Mouse (Mus musculus) lung, embryonic 16.5 days (tissue): Measurements from ENCODE around the gene Larp4b. TPM values are rescaled to one million over a fixed set of nuclear protein-coding genes. Genes with fewer than 3 reads are reported as not detected.

ENCODE experiments used
- ATAC-seq: fragments of 200-750 bp; cut with Nextera tagmentation; 2 replicates; pipeline ENCODE4 v1.8.0; 2017; ENCODE audit warnings: low read depth, mild to moderate bottlenecking, moderate library complexity
- H3K27ac ChIP-seq: fragments of 300-500 bp; sonication (generic); 2 replicates; pipeline ENCODE4 v1.5.1; 2014; ENCODE audit warnings: mild to moderate bottlenecking, control low read depth, low read length
- H3K27me3 ChIP-seq: fragments of 300-500 bp; sonication (generic); 2 replicates; pipeline ENCODE4 v1.6.1; 2014; ENCODE audit warnings: low read depth, low read length, mixed read lengths; ENCODE audit not compliant: control insufficient read depth, insufficient read depth
- H3K36me3 ChIP-seq: fragments of 300-500 bp; sonication (generic); 2 replicates; pipeline ENCODE4 v1.6.1; 2014; ENCODE audit warnings: low read length; ENCODE audit not compliant: control insufficient read depth, insufficient read depth
- H3K4me1 ChIP-seq: fragments of 300-500 bp; sonication (generic); replicated peaks from 2 replicates; pipeline ENCODE4 v1.6.1; 2014; ENCODE audit warnings: low read length, mixed read lengths; ENCODE audit not compliant: control insufficient read depth, insufficient read depth
- H3K4me2 ChIP-seq: fragments of 300-500 bp; sonication (generic); 2 replicates; pipeline ENCODE4 v1.6.1; 2014; ENCODE audit warnings: low read depth, low read length, control low read depth
- H3K4me3 ChIP-seq: fragments of 300-500 bp; sonication (generic); 2 replicates; pipeline ENCODE4 v1.5.1; 2014; ENCODE audit warnings: mild to moderate bottlenecking, low read length, control low read depth
- H3K9ac ChIP-seq: fragments of 300-500 bp; sonication (generic); 2 replicates; pipeline ENCODE4 v1.6.1; 2014; ENCODE audit warnings: low read length, control low read depth
- H3K9me3 ChIP-seq: fragments of 300-500 bp; sonication (generic); 2 replicates; pipeline ENCODE4 v1.6.1; 2016; ENCODE audit warnings: low read length; ENCODE audit not compliant: control insufficient read depth
- WGBS: fragments of 180-500 bp; shearing (Covaris S2); extraction: QIAGEN DNeasy Blood & Tissue Kit; methylation state at CpG from one replicate; pipeline ENCODE4 v1.1.7; 2014; 5-methylcytosine and 5-hydroxymethylcytosine counted together
- polyA plus RNA-seq: library from polyadenylated mRNA; unstranded; fragments of >200 nt; fragmentation: Nextera tagmentation; extraction: Ambion mirVana; gene quantifications from 2 replicates; pipeline ENCODE4 v1.2.1, GENCODE M21; 2015

Gene Larp4b
- polyA plus RNA-seq, 1 experiment from 2014 or later, result 31.6 TPM

DNA sequence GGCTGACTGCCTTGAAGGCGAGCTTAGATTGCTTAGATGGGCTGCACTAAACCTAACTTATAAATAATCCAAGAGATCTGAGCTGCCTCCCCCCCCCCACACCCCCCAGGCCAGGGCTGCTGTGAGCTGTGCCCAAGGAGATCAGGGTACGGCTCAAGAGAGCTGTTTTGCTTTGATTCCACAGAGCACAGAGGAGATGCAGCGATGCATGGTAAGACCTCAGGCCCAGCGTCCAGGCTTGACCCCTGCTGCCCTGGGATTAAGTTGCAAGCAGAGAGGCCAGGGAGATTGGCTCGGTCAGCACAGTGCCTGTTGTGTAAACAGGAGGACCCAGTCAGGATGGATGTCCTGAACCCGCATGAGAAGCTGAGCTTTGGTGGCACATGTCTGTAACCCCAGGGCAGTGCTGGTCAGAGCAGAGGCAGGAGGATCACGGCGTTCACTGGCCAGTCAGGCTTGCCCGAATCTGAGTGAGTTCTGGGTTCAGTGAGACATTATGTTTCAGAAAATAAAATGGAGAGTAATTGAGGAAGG is 99.2 kb downstream of the Larp4b start:
- Histone ChIP-seq H3K9ac (no peak overlapping the region), H3K4me2 (no peak overlapping the region), H3K9me3 (no peaks in the 10 kb centered on the region), H3K4me3 (no peak overlapping the region), H3K36me3 (no peaks in the 10 kb centered on the region), H3K4me1 (no peaks in the 10 kb centered on the region), H3K27ac (no peak overlapping the region), H3K27me3 (no peaks in the 10 kb centered on the region)
- no peak for ATAC-seq
- WGBS, result 46% methylated on average over 9 of the region's 9 CpGs

DNA sequence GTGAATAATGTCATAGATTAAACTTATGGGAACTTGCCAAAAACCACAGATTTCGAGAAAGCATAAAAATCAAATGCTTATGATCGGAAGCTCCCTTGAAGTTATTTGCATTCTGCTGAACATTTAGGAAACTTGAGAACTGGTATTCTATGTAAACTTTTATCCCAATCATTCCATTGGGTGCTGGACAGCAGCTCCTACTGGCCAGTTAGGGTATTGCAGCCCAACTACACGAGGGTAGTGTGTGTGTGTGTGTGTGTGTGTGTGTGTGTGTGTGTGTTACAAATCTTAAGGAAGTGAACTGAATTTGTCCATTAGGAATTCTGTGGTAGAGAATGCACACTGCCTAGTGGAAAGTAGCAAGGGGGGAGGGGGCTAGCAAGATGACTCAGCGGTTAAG is 101.0 kb downstream of the Larp4b start:
- no peak overlapping the region for H3K4me3 ChIP-seq
- no peak for ATAC-seq
- H3K9me3 ChIP-seq, result no peaks in the 10 kb centered on the region
- no peak overlapping the region for H3K27ac ChIP-seq
- H3K36me3 ChIP-seq, result no peaks in the 10 kb centered on the region
- H3K4me1 ChIP-seq, result peaks cover 6% of the 10 kb centered on the region; the same call in 1 of the 2 replicates
- no peaks in the 10 kb centered on the region for H3K27me3 ChIP-seq
- H3K9ac ChIP-seq, result no peak overlapping the region
- no peak overlapping the region for H3K4me2 ChIP-seq
- WGBS, result 78% methylated on average over 4 of the region's 4 CpGs

DNA sequence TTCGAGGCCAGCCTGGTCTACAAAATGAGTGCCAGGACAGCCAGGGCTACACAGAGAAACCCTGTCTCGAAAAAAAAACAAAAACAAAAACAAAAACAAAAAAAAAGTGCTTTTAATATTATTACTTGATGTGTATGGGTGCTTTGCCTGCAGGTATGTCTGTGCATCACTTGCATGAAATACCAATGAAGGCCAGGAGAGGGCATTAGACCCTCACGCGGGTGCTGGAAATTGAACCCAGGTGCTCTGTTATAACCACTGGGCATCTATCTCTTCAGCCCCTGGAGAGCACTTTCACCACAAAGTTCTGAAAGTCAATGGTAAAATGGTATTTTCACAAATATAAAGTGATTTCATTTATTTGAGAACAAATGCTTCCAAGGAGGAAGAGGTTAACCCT is 101.9 kb downstream of the Larp4b start:
- H3K4me2 ChIP-seq, result no peak overlapping the region
- ATAC-seq, result no peak

DNA sequence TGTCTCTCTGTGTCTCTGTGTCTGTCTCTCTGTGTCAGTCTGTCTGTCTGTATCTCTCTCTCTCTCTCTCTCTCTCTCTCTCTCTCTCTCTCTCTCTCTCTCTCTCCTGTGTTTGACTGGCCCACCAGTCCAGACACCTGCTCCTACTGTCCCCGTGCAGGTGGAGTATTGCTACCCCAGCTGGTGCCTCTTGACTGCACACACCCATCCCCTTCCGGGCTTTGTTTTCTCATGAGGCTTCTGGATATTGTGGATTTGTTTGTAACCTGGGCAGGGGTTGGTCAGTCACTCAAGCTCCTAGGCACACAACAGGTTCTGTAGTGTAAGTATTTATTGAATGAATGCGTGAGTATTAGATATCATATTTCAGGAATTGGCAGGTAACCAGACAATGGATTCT is 104.4 kb downstream of the Larp4b start:
- Histone ChIP-seq H3K27ac (no peak overlapping the region), H3K4me1 (peaks cover 6% of the 10 kb centered on the region; the same call in 1 of the 2 replicates), H3K27me3 (no peaks in the 10 kb centered on the region), H3K9me3 (no peaks in the 10 kb centered on the region), H3K9ac (no peak overlapping the region), H3K36me3 (no peaks in the 10 kb centered on the region), H3K4me2 (no peak overlapping the region), H3K4me3 (no peak overlapping the region)
- no peak for ATAC-seq
- WGBS, result 56% methylated on average over 3 of the region's 3 CpGs

More for the DNA sequence above, 101.9 kb downstream of the Larp4b start:
- H3K27me3 ChIP-seq, result no peaks in the 10 kb centered on the region
- no peak overlapping the region for H3K27ac ChIP-seq
- H3K4me1 ChIP-seq, result peaks cover 6% of the 10 kb centered on the region; the same call in 1 of the 2 replicates
- no peaks in the 10 kb centered on the region for H3K9me3 ChIP-seq
- H3K4me3 ChIP-seq, result no peak overlapping the region
- no peak overlapping the region for H3K9ac ChIP-seq
- H3K36me3 ChIP-seq, result no peaks in the 10 kb centered on the region
- WGBS, result 61% methylated on average over 4 of the region's 4 CpGs

DNA sequence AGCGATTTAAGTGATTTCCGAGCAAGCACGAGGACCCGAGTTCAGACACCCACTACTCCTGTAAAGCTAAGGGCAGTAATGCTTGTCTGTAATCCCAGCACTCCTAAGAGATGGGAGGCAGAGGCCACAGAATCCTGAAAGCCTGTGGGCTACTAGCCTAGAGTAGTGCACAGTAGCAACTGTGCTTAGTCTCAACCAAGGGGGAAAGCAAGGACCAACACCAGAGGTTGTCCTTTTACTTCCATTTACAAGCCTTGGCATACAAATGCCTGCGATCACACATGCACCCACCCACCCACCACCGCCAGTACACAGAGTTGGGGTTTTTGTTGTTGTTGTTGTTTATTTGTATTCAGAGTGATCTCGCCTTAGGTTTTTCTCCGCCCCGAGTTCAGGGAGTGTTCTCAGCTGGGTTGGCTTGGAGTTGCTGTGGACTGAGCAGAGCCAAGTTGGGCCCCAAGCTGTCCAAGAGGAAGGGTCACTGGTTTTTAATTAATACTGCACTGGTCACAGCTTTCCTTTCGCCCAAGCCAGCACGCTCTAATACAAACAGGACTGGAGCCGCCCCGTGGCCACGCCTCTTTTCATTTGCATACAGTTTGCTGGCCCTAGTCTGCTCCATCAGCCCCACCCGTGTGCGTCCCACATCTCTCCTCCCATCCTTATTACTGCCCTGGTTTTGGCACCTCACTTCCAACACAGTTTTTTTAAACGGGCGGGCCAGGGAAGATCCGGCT is 105.2 kb downstream of the Larp4b start:
- Histone ChIP-seq H3K27me3 (no peaks in the 10 kb centered on the region), H3K36me3 (no peaks in the 10 kb centered on the region), H3K4me2 (peak overlapping the region; percentile 48), H3K4me3 (peak overlapping the region; percentile 26), H3K27ac (no peak overlapping the region), H3K9ac (no peak overlapping the region), H3K4me1 (peaks cover 6% of the 10 kb centered on the region; the same call in 1 of the 2 replicates), H3K9me3 (no peaks in the 10 kb centered on the region)
- ATAC-seq, result peak; percentile 83
- WGBS, result 27% methylated on average over 19 of the region's 19 CpGs

DNA sequence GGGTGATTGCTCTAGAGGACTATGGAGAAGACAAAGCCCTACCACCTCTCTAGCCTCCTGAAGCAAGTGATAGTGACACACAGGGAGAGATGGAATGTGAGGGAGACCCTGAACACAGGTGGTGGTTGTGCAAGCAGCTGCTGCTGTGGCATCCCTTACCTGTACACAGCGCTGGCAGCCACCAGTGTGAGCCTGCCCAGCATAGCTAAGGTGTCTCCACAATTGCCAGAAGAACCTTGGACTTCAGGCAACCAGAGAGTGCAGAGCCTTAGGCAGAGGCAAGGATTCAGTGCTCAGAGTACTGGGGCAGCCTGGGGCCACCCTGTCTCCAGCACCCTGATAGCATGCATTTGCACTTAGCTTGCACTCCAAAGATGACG is 105.8 kb downstream of the Larp4b start:
- 19% methylated on average over 2 of the region's 2 CpGs for WGBS
- ATAC-seq, result 0 out of 2 replicates have a peak, but pooled peaks have one; percentile 38
- Histone ChIP-seq H3K36me3 (no peaks in the 10 kb centered on the region), H3K9me3 (no peaks in the 10 kb centered on the region), H3K9ac (no peak overlapping the region), H3K27ac (no peak overlapping the region), H3K4me3 (peak overlapping the region; percentile 26), H3K4me2 (peak overlapping the region; percentile 48), H3K27me3 (no peaks in the 10 kb centered on the region), H3K4me1 (peaks cover 6% of the 10 kb centered on the region; the same call in 1 of the 2 replicates)

DNA sequence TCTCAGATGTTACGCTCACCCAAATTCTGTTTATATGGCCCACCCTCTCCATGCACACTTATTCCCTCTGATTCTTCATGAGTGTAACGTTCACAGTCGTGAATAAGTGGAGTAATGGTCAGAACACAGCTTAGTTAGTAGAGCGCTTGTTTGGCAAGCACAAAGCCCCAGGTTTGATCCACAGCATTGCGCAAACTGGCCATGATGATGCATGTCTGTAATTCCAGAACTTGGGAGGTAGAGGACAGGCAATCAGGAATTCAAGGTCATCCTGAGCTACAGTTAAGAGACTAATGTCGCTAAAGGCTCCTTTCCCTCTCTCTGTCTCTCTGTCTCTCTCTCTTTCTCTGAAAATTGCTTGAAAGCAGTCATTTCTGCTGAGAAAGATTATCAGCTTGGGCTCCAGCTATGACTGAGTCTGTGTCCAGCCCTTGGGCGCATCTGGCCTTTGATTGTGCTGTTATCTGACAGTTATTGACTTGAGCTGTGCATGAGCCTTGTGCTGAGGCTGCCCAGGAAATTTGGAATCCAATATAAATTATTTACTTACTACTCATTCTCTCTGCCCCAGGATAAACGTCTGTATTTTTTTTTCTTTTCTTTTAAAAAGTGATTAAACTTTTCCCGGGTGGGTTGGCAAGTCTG is 129.2 kb downstream of the Larp4b start:
- ATAC-seq, result no peak
- Histone ChIP-seq H3K9me3 (no peaks in the 10 kb centered on the region; the same call in 1 of the 2 replicates), H3K36me3 (no peaks in the 10 kb centered on the region), H3K4me3 (peak overlapping the region; percentile 34; the same call in 1 of the 2 replicates), H3K4me1 (no peaks in the 10 kb centered on the region), H3K4me2 (peak overlapping the region; percentile 45), H3K27ac (no peak overlapping the region), H3K27me3 (no peaks in the 10 kb centered on the region), H3K9ac (no peak overlapping the region)
- WGBS, result 70% methylated on average over 9 of the region's 9 CpGs

Other genes starting within 250 kb of the Larp4b start
- 21.3 and 23.1 TPM in 2 replicates for gene Wdr37, start 222.0 kb upstream of the Larp4b start, polyA plus RNA-seq
- 54.2 and 59.9 TPM in 2 replicates for gene Idi1, start 208.4 kb upstream of the Larp4b start, polyA plus RNA-seq
- gene Gm9745, start 145.7 kb upstream of the Larp4b start, polyA plus RNA-seq, result not detected in 2 replicates
- 0.06 TPM in 1 of 2 replicates, not detected in the other for gene Idi2, start 141.0 kb upstream of the Larp4b start, polyA plus RNA-seq
- gene Gtpbp4, start 97.8 kb upstream of the Larp4b start, polyA plus RNA-seq, result 56.3 and 61.7 TPM in 2 replicates
- gene Dip2c, start 182.6 kb downstream of the Larp4b start, polyA plus RNA-seq, result 4.3 and 4.6 TPM in 2 replicates